Mouse (Mus musculus) thymus, adult 2 months (tissue): ENCODE results near the gene Pp2d1. TPM values are rescaled to one million over a fixed set of nuclear protein-coding genes. Genes with fewer than 3 reads are reported as not detected.

Experiments used
- DNase-seq: peaks from one replicate; pipeline ENCODE4 v3.0.0; 2021
- H3K27ac ChIP-seq: fragments of 200-500 bp; 2 replicates; pipeline ENCODE4 v1.5.1; 2012; ENCODE audit warnings: low read length, control low read depth; ENCODE audit not compliant: control insufficient read depth, insufficient read depth
- H3K27me3 ChIP-seq: fragments of 200-500 bp; 2 replicates; pipeline ENCODE4 v1.6.1; 2012; ENCODE audit warnings: mild to moderate bottlenecking, low read length, moderate library complexity, mixed read lengths; ENCODE audit not compliant: control insufficient read depth, insufficient read depth
- H3K36me3 ChIP-seq: fragments of 200-500 bp; 2 replicates; pipeline ENCODE4 v1.6.1; 2012; ENCODE audit warnings: mild to moderate bottlenecking, low read length, moderate library complexity; ENCODE audit not compliant: control insufficient read depth, insufficient read depth
- H3K4me1 ChIP-seq: fragments of 200-500 bp; replicated peaks from 2 replicates; pipeline ENCODE4 v1.6.1; 2012; ENCODE audit warnings: low read length; ENCODE audit not compliant: control insufficient read depth, insufficient read depth
- H3K4me3 ChIP-seq: fragments of 200-500 bp; 2 replicates; pipeline ENCODE4 v1.5.1; 2012; ENCODE audit warnings: mild to moderate bottlenecking, low read length, control low read depth, moderate library complexity; ENCODE audit not compliant: control insufficient read depth, insufficient read depth
- CTCF ChIP-seq: fragments of 200-500 bp; IDR thresholded peaks from 2 replicates; pipeline ENCODE4 v1.5.1; 2012; ENCODE audit warnings: mild to moderate bottlenecking, control low read depth, low read length, moderate library complexity, borderline replicate concordance; ENCODE audit not compliant: control insufficient read depth, poor library complexity, insufficient read depth; ENCODE audit errors: extremely low read depth
- POLR2A ChIP-seq: fragments of 200-500 bp; IDR thresholded peaks from 2 replicates; pipeline ENCODE4 v1.6.1; 2012; ENCODE audit warnings: mild to moderate bottlenecking, low read length, control low read depth, moderate library complexity; ENCODE audit not compliant: control insufficient read depth, poor library complexity, insufficient read depth; ENCODE audit errors: extremely low read depth
- WGBS: fragments of 180-500 bp; shearing (Covaris S2); methylation state at CpG from one replicate; pipeline ENCODE4 v1.1.7; 2018; 5-methylcytosine and 5-hydroxymethylcytosine counted together
- polyA plus RNA-seq: library from polyadenylated mRNA; depleted of rRNA; stranded (reverse); fragments of >200 nt; gene quantifications from 2 replicates; pipeline ENCODE4 v1.2.3, GENCODE M21; 2012

Pp2d1 gene
- polyA plus RNA-seq, 1 experiment: not detected

- H3K27ac ChIP-seq: no peak overlapping the region
- DNase-seq: no peak
- WGBS: 91% methylated on average over 3 of the region's 3 CpGs
These were observed 18.2 kb upstream of the Pp2d1 start for GRCm38 (mm10) chr17:53557443-53557842.

DNA sequence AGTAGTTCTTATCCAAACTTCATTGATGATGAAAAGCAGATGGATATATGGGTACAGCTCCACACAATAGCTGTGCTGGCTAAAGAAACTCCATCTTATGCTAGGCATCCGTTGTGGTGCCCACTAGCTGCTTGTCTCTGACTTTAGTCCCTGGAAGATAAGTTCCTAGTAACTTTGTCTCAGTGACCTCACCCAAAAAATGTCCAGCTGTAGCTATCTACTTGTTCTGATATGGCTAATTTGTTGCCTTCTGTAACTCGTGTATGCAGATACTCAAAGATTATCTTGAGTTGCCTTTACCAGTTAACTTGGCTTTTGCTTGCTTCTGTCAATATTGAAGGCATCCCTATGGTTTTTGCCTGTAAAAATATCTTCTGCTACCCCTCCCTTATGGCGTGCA, 15.6 kb upstream of the Pp2d1 start:
- no peak overlapping the region for H3K4me3 ChIP-seq
- DNase-seq: no peak
- no peaks in the 10 kb centered on the region for H3K36me3 ChIP-seq
- no peaks in the 10 kb centered on the region for H3K27me3 ChIP-seq
- TF ChIP-seq POLR2A: no peak
- no peak for TF ChIP-seq CTCF
- WGBS: 89% methylated on average over 3 of the region's 3 CpGs
- H3K4me1 ChIP-seq: peaks cover 3% of the 10 kb centered on the region
- H3K27ac ChIP-seq: no peak overlapping the region

More at GRCm38 (mm10) chr17:53557443-53557842, 18.2 kb upstream of the Pp2d1 start:
- TF ChIP-seq CTCF: no peak
- no peak for TF ChIP-seq POLR2A
- Histone ChIP-seq H3K27me3 (no peaks in the 10 kb centered on the region), H3K36me3 (no peaks in the 10 kb centered on the region), H3K4me3 (no peak overlapping the region), H3K4me1 (peaks cover 3% of the 10 kb centered on the region)

GRCm38 (mm10) chr17:53554088-53554487, 14.8 kb upstream of the Pp2d1 start:
- no peaks in the 10 kb centered on the region for H3K36me3 ChIP-seq

DNA sequence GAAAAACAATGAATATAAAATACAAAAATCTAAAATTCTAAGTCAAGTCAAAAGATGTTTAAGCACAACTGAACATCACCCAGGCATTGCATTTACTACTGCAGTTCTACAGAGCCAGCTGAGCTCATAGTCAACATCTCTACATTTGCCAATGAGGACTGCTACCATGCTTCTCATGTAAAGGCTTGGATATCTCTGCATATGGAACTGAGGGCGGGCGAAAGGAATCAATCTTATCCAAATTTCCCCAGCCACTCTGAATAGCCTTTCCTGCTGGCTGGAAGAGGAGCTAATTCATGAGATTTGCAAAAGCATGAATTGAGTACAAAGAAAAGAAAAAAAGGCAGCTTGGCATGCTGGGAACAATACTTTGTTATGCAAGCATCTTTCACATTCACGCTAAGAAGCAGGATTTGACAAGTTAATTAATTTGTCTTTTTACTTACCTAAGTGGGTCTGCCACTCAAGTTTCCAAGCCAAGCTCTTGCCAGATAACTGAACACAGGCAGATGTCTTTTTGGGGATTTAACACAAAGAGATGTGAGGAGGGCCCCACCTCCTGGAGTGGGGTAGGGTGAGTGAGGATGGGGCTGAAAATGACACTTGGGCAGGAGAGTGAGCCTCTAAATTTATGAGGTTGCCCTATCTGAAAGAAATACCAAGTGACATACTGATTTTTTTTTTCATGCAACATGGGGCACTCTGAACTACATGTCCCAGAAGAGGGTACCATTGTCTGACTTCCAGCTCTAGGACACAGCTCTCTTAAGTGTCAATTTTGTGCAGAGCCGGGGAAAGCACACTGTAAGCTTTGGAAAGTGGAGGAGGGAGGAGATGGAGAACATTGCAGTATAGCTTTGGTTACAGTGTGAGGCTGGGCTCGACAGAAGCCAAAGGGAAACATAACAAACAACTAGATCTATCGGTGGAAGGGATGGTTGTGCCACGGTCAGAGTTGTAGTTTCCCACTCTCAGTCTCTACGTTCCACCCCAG, 12.4 kb upstream of the Pp2d1 start:
- Histone ChIP-seq H3K4me3 (no peak overlapping the region), H3K36me3 (no peaks in the 10 kb centered on the region), H3K27ac (no peak overlapping the region), H3K4me1 (no peaks in the 10 kb centered on the region), H3K27me3 (no peaks in the 10 kb centered on the region)
- WGBS: 92% methylated on average over 8 of the region's 8 CpGs
- DNase-seq: no peak
- TF ChIP-seq POLR2A: no peak
- no peak for TF ChIP-seq CTCF

More at GRCm38 (mm10) chr17:53554088-53554487, 14.8 kb upstream of the Pp2d1 start:
- Histone ChIP-seq H3K27me3 (no peaks in the 10 kb centered on the region), H3K4me1 (peaks cover 3% of the 10 kb centered on the region), H3K27ac (no peak overlapping the region), H3K4me3 (no peak overlapping the region)
- 90% methylated on average over 4 of the region's 4 CpGs for WGBS
- peak; percentile 19 for DNase-seq
- no peak for TF ChIP-seq CTCF
- no peak for TF ChIP-seq POLR2A

DNA sequence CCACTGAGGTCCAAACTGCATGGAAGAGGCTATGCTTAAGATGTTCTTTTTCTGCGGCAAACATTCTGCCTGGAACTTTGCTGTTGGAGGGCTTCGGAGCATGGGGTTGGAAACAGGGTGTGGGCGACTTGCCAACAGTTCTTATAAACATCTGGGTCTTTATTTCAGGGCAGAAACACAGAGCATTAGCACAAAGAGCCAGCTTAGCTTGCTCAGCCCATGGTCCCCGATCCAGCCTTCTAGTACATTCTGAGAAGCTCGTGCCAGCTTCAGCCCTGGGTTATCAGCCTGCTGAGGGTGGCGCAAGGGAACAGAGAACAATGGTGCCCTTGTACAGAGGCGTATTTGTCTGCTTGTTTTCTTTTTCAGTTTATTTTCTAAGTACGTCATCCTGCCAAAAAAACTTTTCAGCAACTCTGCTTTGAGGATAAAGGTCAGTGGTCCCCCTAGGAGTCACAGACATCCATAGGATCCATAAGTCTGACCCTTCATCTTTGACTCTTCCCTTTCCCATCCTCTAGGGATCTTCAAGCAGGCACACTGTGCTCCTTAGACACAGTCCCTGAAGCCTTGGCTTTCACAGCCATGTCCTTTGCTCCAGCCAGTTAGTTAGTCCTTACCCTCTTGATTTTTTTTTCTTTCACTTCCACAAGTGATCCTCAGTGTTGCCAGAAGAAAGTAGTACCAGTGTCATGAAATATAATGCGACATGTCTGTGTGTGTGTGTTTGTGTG, 4.5 kb upstream of the Pp2d1 start:
- no peaks in the 10 kb centered on the region for H3K36me3 ChIP-seq
- DNase-seq: no peak
- H3K27ac ChIP-seq: no peak overlapping the region
- H3K4me1 ChIP-seq: no peaks in the 10 kb centered on the region
- TF ChIP-seq POLR2A: no peak
- TF ChIP-seq CTCF: no peak
- no peak overlapping the region for H3K4me3 ChIP-seq
- no peaks in the 10 kb centered on the region for H3K27me3 ChIP-seq
- WGBS: 91% methylated on average over 9 of the region's 9 CpGs

DNA sequence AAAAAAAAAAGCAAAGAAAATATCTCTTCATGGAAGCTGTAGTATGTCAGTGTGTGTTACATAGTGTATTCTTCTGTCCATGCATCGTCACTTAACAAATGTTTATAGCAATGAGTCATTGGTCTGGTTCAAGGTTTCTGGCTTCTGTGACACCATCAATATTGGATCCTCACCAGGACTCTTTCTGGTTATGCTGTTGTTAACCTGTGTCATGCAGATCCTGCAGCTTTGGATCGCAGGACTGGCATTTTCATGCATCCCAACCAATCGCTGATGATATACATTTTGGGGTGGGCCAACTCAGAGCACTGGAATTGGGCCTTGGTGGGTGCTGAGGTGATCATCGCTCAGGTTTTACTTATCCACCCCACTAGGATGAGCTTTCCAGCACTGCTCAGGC, 3.3 kb upstream of the Pp2d1 start:
- no peak for DNase-seq
- WGBS: 97% methylated on average over 4 of the region's 4 CpGs
- no peak overlapping the region for H3K27ac ChIP-seq
- no peak for TF ChIP-seq POLR2A
- no peak for TF ChIP-seq CTCF
- H3K27me3 ChIP-seq: no peaks in the 10 kb centered on the region
- H3K4me3 ChIP-seq: no peak overlapping the region
- no peaks in the 10 kb centered on the region for H3K36me3 ChIP-seq
- no peaks in the 10 kb centered on the region for H3K4me1 ChIP-seq
